Mouse (Mus musculus) erythroblast, embryonic 14.5 days (primary cell): ENCODE data around the gene Cdkn2aip. TPM values are rescaled to one million over a fixed set of nuclear protein-coding genes. Genes with fewer than 3 reads are reported as not detected.
A peak's percentile ranks its signal among the peaks of the same experiment; 100 is the strongest.

ENCODE experiments used
- H3K27me3 ChIP-seq: 2 replicates; pipeline ENCODE4 v1.6.1; 2012; ENCODE audit warnings: inconsistent platforms; ENCODE audit not compliant: control insufficient read depth
- H3K36me3 ChIP-seq: 2 replicates; pipeline ENCODE4 v1.6.1; 2012; ENCODE audit warnings: mild to moderate bottlenecking, inconsistent platforms; ENCODE audit not compliant: control insufficient read depth
- H3K4me1 ChIP-seq: 2 replicates; pipeline ENCODE4 v1.6.1; 2012; ENCODE audit warnings: inconsistent platforms; ENCODE audit not compliant: control insufficient read depth
- H3K4me3 ChIP-seq: replicated peaks from 2 replicates; pipeline ENCODE3; 2012; ENCODE audit warnings: moderate library complexity, mild to moderate bottlenecking, inconsistent platforms
- H3K9me3 ChIP-seq: 2 replicates; pipeline ENCODE4 v1.6.1; 2012; ENCODE audit warnings: low read length, inconsistent platforms, mixed read lengths; ENCODE audit not compliant: control insufficient read depth
- GATA1 ChIP-seq: IDR thresholded peaks from 2 replicates; pipeline ENCODE4 v1.6.1; 2012; ENCODE audit warnings: low read length, inconsistent platforms, mixed read lengths
- TAL1 ChIP-seq: IDR thresholded peaks from 3 replicates; pipeline ENCODE4 v1.6.1; 2012; ENCODE audit warnings: low read length, inconsistent platforms, mixed read lengths
- polyA plus RNA-seq: library from polyadenylated mRNA; stranded (reverse); fragments of >175 nt; gene quantifications from 2 replicates; pipeline ENCODE4 v1.2.3, GENCODE M21; 2012

Cdkn2aip gene
- polyA plus RNA-seq, 1 experiment = 2.2 TPM

DNA sequence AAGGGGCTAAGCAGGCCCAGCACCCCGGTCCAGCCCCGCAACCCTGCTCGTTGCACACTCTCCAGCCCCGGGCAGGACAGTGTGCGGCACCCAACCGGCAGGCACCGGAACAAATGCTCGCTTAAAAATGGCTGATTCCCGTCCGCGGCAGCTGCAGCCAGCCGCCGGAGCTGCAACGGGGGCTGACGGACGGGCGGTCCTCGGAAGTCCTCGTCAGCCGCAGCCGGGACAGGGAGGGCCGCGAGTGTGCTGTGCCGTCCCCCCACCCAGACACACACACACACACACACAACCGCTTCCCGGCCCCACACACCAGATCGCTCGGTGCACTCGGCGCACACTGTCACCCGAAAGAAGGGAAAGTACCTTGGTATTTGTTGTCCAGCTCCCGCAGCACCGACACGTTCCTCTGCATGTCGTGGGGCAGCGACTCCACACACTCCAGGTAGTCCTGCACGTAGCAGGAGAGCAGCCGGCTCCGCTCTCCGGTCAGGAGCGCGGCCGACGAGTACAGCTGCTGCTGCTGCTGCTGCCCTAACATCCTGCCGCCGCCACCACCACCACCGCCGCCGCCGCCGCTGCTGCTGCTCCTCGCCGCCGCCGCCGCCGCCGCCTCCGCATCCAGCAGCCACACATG lies 39.5 kb downstream of the Cdkn2aip start:
- H3K4me1 ChIP-seq = peaks cover 37% of the 10 kb centered on the region
- H3K4me3 ChIP-seq = peak overlapping the region; percentile 90
- no peaks in the 10 kb centered on the region for H3K9me3 ChIP-seq
- H3K36me3 ChIP-seq = peaks cover 4% of the 10 kb centered on the region
- TF ChIP-seq TAL1 = no peak
- no peak for TF ChIP-seq GATA1
- no peaks in the 10 kb centered on the region for H3K27me3 ChIP-seq

- no peak for TF ChIP-seq TAL1
- no peak for TF ChIP-seq GATA1
- Histone ChIP-seq H3K27me3 (no peaks in the 10 kb centered on the region), H3K4me3 (peak overlapping the region; percentile 90), H3K36me3 (peaks cover 11% of the 10 kb centered on the region), H3K4me1 (peaks cover 37% of the 10 kb centered on the region), H3K9me3 (no peaks in the 10 kb centered on the region)
Measured at GRCm38 (mm10) chr8:47673317-47674139, 40.2 kb downstream of the Cdkn2aip start.

- H3K36me3 ChIP-seq = peaks cover 50% of the 10 kb centered on the region
- no peaks in the 10 kb centered on the region for H3K27me3 ChIP-seq
- no peak overlapping the region for H3K4me3 ChIP-seq
- TF ChIP-seq GATA1 = no peak
- H3K9me3 ChIP-seq = no peaks in the 10 kb centered on the region
- H3K4me1 ChIP-seq = no peaks in the 10 kb centered on the region
Measured at GRCm38 (mm10) chr8:47664231-47664785, 49.4 kb downstream of the Cdkn2aip start.

- Histone ChIP-seq H3K27me3 (no peaks in the 10 kb centered on the region), H3K4me1 (no peaks in the 10 kb centered on the region), H3K36me3 (peaks cover 39% of the 10 kb centered on the region), H3K4me3 (no peak overlapping the region), H3K9me3 (no peaks in the 10 kb centered on the region)
- TF ChIP-seq TAL1 = no peak
- TF ChIP-seq GATA1 = no peak
Measured at GRCm38 (mm10) chr8:47663201-47663600, 50.5 kb downstream of the Cdkn2aip start.

DNA sequence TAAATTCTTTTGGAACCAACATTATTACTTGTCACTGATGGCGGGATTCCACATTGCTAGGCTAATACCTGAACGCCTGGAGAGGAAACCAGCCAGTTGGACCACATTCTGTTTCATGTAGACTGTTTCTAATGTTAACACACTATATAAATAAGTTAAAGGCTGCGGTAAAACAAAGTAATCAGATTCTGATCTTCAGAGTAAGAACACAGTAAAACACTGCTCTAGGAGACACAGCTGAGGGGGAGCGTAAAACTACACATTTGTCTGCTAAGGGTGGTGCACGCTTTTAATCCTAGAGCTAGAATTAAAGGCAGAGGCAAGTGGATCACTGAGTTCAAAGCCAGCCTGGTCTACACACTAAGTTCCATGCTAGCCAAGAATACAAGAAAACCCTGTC lies 51.0 kb downstream of the Cdkn2aip start:
- TF ChIP-seq GATA1 = no peak
- no peak for TF ChIP-seq TAL1
- H3K36me3 ChIP-seq = peaks cover 34% of the 10 kb centered on the region

GRCm38 (mm10) chr8:47660394-47660793 lies 53.3 kb downstream of the Cdkn2aip start:
- peaks cover 15% of the 10 kb centered on the region for H3K36me3 ChIP-seq
- TF ChIP-seq GATA1 = no peak
- no peak for TF ChIP-seq TAL1
- H3K27me3 ChIP-seq = no peaks in the 10 kb centered on the region
- no peak overlapping the region for H3K4me3 ChIP-seq
- H3K4me1 ChIP-seq = no peaks in the 10 kb centered on the region
- no peaks in the 10 kb centered on the region for H3K9me3 ChIP-seq

More for the DNA sequence above, 51.0 kb downstream of the Cdkn2aip start:
- Histone ChIP-seq H3K4me1 (no peaks in the 10 kb centered on the region), H3K27me3 (no peaks in the 10 kb centered on the region), H3K4me3 (no peak overlapping the region), H3K9me3 (no peaks in the 10 kb centered on the region)

DNA sequence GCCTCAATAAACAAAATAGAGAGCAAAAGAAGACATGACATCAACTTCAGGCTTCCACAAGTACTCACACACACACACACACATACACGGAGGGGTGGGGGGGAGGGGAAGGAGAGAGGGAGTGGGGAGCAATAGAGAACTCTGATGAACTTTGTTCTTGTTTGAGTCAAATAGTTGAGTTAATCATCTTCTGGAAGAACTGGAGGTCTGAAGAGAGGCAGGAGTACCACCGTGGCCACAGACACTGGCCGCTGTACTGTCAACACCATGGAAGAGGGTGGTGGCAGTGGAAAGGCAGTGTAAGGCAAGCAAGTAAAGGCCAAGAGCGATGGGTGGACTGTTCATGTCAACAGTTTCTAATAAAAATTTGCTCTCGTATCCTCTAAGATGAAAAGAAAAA lies 54.3 kb downstream of the Cdkn2aip start:
- H3K27me3 ChIP-seq = no peaks in the 10 kb centered on the region

More for the DNA sequence above, 54.3 kb downstream of the Cdkn2aip start:
- H3K4me1 ChIP-seq = no peaks in the 10 kb centered on the region
- no peaks in the 10 kb centered on the region for H3K9me3 ChIP-seq
- peaks cover 6% of the 10 kb centered on the region for H3K36me3 ChIP-seq
- no peak overlapping the region for H3K4me3 ChIP-seq
- no peak for TF ChIP-seq GATA1
- no peak for TF ChIP-seq TAL1

Other genes with a start within 250 kb of the Cdkn2aip start
- 0.42 and 0.79 TPM in 2 replicates for gene Trappc11, start 180.5 kb downstream of the Cdkn2aip start, polyA plus RNA-seq
- 0.88 and 1.1 TPM in 2 replicates for gene Rwdd4a, start 180.3 kb downstream of the Cdkn2aip start, polyA plus RNA-seq
- 0.36 and 0.55 TPM in 2 replicates for gene Ing2, start 38.4 kb downstream of the Cdkn2aip start, polyA plus RNA-seq
- gene Cldn24, start 108.2 kb upstream of the Cdkn2aip start, polyA plus RNA-seq = not detected in 2 replicates
- gene Cldn22, start 110.5 kb upstream of the Cdkn2aip start, polyA plus RNA-seq = not detected in 2 replicates